Mouse (Mus musculus) skeletal muscle tissue, adult 2 months (tissue): ENCODE results near the gene Eid2b.
"Not testable (repeated sequence)": the region's sequence is repeated elsewhere in the genome, so short reads cannot be mapped to it uniquely, and the experiment has no call there.

Experiments
- DNase-seq: peaks from one replicate; pipeline ENCODE4 v3.0.0-alpha.2; 2012; ENCODE audit warnings: low read depth, low spot score

Gene Eid2b

DNA sequence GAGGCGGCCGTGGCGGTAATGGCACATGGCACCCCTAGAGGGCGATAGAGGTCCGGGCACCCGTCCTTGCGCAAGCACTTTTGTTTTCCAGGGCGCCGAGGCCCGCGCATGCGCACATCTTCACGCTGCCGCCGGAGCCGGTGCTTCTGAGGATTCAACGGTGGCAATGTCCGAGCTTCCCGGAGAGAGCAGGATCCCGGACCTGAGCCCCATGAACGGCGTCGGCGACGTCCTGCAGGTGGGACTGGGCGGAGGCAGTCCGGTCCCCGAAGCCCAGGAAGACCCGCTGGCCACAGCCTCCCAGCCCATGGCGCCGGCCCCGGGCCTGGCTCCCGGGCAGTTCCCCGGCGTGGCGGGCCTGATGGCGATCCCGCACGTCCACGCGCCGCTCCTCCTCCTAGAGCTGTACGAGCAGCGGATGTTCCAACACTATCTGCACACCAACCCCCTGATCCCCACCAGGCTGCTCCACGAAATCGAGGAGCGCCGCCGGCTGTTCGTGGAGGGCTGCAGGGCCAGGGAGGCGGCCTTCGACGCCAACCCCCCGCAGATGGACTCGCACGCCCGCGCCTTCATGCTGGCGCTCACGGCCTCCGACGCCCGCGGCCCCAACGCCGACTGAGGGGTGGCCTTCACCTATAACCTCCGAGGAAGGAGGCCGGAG lies at the start of gene Eid2b:
TSS of gene Eid2b (plus strand) at position 125 of the 664 bp plus-strand sequence.
- DNase-seq: peak; percentile 94

DNA sequence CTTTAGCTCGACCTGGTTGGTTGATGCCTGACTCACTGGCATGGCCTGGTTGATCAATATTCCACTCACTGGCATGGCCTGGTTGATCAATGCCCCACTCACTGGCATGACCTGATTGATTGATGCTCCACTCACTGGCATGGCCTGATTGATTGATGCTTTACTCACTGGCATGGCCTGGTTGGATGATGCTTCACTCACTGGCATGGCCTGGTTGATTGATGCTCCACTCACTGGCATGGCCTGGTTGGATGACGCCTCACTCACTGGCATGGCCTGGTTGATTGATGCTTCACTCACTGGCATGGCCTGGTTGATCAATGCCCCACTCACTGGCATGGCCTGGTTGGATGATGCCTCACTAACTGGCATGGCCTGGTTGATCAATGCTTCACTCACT lies 33.6 kb upstream of the Eid2b start:
- not testable (repeated sequence) for DNase-seq

DNA sequence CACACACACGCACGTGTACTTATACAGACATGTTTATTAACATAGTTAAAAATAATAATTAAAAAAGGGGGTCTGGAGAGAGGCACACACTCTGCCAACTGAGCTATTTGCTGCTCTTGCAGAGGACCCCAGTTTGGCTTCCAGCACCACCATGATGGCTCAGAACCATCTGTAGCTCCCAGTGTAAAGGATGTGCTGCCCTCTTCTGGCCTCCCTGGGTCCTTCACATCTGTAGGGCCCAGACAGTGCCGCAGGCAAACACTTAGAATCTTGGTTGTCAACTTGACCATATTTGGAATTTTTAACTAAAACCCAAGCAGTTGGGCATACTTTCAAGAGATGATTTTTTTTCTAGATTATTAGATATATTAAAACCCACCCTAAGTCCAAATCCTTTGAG lies 28.6 kb upstream of the Eid2b start:
- DNase-seq: no peak

DNA sequence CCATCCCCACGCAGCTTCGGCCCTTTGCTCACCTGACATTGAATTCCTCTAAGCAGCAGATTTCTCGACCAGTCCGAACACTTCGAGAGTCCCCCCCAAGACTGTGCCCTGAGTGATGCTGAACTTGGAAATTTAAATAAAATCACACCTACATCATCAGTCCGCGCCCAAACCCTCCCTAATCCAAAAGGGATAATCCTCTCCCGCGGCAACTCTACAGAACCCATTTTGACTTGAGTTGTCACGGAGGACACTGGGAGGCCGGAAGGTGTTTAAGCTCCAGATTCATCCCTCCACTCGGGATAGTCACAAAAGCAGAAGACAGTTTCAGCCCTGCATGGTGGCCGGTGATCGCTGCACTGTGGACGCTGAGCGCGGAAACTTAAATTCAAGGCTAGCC lies 25.6 kb upstream of the Eid2b start:
- no peak for DNase-seq

DNA sequence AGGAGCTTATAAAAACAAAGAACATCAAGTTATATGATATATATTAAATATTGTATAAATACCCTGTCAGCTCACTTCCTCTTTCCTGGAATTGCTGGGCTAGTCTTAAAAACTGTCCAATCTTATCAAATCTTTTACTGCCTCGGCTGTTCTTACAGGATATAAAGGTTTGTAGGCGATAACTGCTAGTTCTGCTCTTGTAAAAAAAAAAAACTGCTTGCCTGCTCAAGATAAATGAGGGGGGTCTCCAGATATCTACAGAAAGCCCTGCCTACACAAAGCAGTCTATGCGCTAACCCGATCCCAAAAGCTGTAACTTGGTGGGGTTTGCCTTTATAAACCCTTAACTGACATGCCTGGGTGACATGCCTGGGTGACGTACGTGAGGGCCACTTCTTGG lies 22.9 kb upstream of the Eid2b start:
- DNase-seq: no peak

DNA sequence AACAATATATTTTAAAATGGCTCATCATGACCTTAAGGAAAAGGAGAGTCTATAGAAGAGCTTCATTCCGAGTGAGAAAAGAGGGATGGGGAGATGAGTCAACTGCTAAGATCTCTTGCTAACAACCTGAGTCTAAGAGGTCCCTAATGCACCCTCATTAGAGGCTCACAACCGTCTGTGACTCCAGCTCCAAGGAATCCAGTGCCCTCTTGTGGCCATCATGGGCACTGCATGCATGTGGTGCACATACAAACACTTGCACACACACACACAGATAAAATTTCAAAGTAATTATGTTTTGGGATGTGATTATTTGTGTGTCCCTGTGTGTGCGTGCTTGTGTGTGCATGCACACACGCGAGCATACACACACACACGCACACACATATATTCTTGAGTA lies 22.1 kb upstream of the Eid2b start:
- no peak for DNase-seq

DNA sequence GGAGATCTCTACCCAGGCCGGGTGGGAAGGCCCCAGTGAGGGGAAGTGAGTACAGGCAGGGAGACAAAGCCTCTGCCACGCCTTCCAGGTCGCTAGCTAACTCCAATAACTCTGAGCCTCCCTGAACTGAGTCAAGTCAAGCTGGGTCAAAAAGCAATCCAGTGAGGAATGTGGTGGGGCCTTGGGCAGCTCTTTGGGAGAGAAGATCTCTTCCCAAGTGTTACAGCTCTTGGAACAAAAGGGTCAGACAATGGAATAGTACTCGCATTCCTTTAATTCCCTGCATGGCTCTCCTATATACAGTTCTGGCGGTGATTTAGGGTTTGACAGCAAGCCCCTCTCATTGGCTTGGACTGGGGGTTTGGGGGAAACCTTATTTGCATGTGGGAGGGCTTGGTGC lies 14.7 kb upstream of the Eid2b start:
- no peak for DNase-seq

DNA sequence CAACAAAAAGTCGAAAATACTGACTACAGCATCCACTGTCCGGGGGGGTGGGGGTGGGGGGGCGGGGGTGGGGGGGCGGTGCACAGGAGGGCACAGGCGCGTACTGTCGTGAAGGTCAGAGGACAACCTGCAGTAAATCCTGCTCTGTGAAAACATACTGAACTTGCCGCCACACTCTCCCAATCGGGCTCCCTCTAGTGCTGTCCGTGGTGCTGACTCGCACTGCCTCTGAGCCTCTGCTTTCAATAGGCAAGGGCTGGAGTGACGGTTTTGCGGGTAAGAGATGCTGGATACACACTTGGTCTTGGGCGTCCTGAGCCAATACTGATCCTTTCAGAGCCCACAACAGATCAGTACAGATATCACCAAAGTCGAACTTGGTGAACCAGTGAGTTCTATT lies 13.8 kb upstream of the Eid2b start:
- no peak for DNase-seq

DNA sequence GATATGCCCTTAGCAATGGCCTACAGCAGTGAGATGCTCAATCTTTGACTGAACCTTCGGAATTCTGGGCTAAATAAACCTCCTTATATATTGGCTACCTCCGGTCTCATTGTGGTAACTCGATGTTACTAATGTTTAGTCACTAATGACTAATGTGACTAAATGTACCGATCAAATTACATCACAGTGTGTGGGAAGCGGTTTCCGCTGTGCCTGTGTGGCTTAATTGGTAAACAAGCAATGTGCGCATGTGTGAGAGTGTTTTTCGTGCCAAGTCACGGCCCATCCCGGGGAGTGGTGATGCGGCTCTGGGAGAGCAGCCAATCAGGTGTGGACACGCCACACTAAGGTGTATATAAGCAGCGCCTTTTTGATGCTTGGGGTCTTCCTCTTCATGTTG lies 12.1 kb upstream of the Eid2b start:
- no peak for DNase-seq

DNA sequence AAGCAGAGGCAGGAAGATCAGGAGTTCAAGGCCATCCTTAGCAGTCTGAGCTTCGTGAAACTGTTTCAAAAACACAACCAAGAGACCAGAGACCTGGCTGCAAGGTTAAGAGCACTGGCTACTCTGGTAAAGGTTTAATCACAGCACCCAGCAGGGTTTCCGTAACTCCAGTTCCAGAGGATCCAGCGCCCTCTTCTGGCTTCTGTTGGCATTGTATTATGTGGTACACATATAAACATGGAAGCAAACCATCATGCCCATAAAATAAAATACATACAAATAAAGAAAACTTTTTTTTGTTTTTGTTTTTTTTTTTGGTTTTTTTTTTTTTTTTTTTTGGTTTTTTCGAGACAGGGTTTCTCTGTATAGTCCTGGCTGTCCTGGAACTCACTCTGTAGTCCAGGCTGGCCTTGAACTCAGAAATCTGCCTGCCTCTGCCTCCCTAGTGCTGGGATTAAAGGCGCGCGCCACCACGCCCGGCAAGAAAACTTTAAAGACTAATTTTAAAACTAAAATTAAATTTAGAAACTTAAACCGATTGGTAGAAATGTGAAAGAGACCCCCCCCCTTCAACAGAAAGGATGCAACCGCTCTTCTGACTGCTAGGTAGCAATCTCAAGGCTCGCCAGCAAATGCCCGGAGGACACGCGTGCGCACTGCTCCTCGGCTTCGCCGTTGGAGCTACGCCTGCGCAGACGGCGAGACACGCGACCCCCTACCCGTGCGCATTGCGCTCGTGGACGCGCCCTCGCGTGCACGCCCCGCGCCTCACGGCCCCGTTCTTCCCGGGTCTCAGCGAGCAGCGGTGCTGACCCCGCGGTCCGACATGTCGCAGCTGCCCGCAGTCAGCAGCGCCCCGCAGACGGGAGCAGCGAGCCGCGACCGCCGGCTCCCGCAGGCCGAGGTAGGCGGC lies 10.2 kb upstream of the Eid2b start, which contains the start of gene Eid2:
TSS of gene Eid2 (plus strand) at position 753 of the 913 bp plus-strand sequence.
- peak; percentile 45 for DNase-seq

DNA sequence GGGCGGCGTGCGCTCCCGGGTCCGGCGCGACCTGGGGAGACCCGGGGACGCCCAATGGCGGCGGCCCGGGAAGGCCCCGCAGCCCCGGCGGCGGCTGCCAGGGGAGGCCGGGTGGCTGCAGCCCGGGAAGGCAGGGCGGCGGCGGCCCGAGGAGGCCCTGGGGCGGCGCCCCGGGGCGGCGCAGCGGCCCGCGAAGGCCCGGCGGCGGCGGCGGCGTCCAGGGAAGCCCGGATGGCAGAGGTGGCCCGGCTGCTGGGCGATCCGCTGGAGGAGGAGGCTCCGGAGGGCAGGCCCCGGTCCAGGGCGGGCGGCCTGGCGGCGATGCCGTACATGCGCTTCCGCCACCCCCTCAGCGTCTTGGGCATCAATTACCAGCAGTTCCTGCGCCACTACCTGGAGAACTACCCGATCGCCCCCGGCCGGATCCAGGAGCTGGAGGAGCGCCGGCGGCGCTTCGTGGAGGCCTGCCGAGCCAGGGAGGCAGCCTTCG lies 9.5 kb upstream of the Eid2b start:
- DNase-seq: no peak

DNA sequence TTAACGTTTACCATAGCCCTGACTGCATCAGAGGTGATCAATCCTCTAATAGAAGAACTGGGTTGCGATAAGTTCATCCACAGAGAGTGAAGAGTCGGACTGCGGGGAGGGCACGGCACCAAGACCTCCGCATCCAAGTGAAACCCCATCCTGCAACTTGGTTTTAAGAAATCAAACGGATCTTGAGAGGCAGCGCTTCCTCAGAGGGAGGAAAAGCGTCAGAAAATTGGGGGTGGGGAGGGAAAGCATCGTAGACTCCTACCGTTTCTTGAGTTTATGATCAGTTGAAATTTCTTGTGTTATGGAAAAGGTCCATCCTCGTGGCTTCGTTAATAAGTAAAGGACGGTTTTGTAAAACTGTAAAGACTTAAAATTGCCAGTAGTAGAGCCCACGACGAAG lies 9.0 kb upstream of the Eid2b start:
- no peak for DNase-seq

DNA sequence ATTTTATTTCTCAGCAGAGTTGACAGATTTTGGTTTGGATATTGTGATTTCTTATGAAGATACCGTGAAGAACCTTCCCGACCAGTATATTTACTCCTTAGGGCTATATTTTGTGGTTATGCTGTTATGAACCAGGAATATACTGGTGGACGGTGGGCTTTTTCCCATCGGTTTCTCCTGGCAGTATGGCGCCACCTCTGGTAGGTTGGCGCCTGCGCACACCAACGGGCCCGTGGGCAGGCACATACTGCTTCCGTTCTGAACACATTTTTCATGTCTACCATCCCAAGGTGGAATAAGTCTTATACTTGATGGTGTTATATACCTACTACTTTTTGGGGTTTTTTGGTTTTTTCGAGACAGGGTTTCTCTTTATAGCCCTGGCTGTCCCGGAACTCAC lies 8.2 kb upstream of the Eid2b start:
- no peak for DNase-seq

DNA sequence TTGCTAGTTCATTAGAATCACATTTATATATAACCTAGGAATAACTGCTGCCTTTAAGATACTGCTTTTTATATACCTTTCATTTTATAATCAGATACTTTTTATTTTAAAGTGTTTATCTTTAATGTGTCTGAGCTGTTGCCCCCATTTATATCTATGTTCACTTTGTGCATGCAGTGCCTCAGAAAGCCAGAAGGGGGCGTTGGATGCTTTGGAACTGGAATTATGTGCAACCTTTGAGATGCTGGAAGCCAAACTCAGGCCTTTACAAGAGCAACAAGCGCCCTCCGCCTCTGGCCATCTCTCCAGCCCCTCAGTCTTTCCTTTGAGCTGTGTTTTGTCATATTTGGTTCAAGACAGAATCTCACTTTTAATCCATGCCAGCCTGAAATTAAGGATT lies 5.8 kb upstream of the Eid2b start:
- no peak for DNase-seq

DNA sequence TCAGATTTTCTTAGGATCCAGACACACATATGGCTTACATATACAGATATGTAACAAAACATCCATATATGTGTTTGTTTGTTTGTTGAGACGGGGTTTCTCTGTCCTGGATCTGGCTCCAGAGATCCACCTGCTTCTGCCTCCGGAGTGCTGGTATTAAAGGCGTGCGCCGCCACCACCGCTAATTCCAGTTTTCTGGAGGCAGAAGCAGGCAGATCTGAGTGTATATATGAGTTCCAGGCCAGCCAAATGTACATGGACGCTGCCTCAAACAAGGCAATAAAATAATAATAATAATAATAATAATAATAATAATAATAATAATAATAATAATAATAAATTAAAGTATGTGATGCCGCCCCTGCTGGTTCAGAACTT lies 313 bp upstream of the Eid2b start:
- DNase-seq: no peak

DNA sequence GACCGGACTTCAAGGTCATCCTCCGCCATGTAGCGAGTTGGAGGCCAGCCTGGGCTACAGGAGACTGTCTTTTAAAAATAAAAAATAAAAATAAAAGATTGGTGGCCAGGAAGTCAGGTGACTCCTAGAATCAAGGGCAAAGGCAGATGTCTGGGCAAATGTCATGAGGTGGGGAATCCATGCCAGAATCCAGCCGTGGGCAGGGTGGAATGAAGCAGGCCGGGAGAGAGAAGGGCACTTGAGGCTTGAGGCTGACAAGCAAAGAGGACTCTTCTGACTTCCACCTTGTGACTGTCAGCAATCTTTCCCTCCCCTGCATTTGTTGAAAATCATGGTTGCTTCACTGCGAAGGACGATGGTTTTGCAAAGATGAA lies 727 bp downstream of the Eid2b start:
- no peak for DNase-seq

DNA sequence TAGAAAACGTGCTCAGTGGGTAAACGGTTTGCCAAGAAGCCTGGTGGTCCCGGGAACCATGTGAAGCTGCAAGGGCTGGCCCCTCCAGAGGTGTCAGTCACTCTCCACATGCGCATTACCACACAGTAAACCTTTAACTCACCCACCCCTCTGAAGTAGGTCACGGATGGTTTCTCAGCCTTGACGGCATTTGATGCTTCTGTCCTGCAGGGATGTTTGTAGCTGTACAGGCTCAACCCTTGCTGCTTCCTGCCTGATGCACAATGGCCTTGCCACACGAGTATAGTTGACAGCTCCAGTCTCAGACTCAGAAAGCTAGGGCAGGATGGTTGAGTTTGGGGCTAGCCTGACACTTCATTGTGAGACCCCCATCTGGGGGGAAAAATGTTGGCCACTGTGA lies 3.1 kb downstream of the Eid2b start:
- DNase-seq: no peak

DNA sequence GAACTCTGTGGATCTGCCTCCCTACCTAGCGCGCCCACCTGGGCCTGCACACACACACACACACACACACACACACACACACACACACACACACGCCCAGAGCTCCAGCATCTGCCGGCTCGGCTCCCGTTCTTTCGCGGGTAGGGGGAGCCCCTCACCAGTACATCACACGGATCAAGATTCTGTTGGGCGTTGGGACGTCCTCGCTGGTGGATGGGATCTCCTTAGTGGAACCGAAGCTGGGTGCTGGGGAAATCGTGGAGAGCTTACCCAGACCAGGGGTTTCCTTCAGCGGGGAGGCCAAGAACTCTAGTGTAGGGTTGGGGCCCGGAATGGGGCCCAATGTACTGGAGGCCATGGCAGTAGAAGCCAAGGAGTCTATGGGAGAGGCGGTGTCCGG lies 12.6 kb downstream of the Eid2b start:
- DNase-seq: no peak

DNA sequence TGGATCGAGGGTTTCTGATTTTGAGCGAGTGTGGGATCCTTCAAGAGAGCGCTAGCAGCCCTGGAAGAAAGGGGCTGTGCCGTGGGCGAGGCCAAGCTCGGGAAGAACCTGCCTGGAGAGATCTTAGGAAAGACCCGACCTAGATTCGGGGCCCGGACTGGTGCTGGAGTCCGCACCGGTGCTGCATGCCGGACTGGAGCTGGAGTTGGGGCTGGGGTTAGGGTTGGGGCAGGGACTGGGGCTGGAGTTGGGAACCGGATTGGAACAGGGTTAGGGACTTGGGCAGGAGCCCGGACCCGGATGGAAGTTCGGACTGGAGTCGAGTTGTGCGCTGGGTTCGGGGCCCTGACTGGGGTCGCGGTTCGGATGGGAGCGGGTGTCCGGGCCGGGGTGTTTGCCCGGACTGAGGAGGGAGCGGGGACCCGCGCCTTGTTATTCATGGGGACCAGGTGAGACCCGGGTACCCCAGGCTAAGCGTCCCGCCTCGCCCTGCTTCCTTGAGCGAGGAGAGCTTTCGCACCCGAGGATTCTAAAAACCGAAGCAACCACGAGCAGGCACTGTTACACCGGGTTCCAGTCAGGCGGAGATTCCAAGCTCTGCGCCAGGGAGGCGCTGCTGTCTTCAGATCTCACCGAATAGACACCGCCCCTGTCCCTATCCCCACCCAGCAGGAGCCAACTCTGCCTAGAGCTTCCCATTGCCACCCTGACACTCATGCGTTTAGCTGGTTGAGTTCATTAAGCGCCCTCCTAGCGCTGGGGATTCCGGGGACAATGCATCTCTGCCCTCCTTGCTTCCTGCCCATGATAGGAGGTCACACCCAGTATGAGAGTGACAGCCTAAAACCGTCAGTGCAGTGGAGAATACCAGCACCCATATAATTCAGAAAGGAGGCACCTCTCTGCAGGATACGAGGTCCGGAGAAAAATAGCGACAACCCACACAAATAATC lies 13.4 kb downstream of the Eid2b start, which contains the start of gene Selenov:
TSS of gene Selenov (minus strand) at position 549 of the 953 bp plus-strand sequence.
- no peak for DNase-seq

DNA sequence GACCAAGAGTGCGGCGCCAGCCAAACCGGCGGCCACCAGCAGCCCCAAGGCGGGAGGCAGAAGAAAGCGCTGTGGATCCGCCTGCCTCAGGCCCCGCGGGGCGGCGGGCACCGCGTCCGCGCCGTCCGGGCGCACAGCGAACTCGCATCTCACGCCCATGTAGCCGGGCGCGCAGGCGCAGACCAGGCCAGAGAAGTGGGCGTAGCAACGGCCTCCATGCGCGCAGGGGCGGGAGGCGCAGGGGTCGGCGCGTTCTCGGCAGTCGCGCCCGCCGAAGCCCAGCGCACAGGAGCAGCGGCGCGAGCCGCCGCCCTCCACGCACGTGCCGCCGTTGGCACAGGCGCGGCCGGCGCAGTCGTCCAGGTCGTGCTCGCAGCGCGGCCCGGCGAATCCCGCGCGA lies 16.9 kb downstream of the Eid2b start:
- DNase-seq: no peak

DNA sequence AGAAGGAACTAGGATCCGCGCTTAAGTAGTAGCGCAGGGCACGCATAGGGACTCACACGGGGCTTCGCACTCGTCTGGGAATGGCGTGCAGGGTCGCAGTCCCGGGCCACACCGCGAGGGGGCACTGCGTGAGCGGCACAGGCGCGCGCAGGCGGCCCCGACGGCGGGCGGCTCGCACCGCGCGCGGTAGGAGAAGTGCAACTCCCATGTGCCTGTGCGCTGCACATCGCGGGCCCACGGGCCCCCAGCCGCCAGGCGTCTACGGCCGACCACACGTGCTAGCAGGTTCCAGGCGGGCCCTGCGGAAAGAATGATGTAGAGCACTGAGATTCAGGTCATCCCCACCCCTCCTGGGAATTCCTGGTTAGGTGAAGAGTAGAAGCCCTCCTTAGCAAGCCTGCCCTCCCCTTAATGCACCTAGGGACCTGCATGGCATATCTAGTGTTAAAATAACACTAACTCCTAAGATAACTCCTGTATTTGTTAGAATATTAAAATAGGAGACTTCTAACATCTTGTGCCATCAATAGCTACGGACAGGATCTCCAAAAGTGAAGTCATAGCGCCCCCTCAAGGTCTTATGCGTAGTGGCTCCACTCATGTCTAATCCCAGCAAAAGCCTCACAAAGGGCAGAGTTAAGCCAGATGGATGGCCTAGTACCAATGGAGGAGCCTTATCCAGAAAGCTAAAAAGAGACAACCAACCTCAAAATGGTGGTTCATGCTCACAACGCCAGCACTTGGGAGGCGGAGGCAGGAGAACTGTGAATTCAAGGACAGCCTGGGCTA lies 21.5 kb downstream of the Eid2b start:
- peak; percentile 36 for DNase-seq
